Mouse (Mus musculus) testis, postnatal 10 days (tissue): ENCODE data around the gene Zmym6.
A peak's percentile ranks its signal among the peaks of the same experiment; 100 is the strongest.
"Not testable (repeated sequence)": the region's sequence is repeated elsewhere in the genome, so short reads cannot be mapped to it uniquely, and the experiment has no call there.

ENCODE experiments used
- DNase-seq: peaks from one replicate; pipeline ENCODE4 v3.0.0; 2021; ENCODE audit warnings: low spot score

The Zmym6 gene

GRCm38 (mm10) chr4:127076875-127077548 lies at the start of gene Zmym6:
Gene Zmym6 (plus strand): TSS chr4:127077383.
- DNase-seq = peak; percentile 97

DNA sequence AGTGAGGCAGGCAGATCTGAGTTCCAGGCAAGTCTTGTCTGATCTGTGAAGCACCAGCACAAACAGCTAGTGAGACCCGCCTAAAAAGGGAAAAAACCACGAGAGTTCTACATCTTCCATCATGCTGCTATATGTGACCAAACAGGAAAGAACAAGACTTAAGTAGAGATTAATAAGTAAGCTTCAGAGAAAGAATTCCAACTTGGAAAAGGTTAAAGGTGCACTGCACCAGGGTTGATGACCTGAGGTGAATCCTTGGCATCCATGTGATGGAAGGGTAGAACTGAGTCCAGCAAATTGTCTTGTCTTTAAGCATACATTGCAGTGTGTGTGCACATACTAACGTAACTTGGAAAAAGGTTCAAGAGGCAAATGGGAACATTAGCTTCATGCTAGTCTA lies 40.0 kb upstream of the Zmym6 start:
- DNase-seq = no peak

DNA sequence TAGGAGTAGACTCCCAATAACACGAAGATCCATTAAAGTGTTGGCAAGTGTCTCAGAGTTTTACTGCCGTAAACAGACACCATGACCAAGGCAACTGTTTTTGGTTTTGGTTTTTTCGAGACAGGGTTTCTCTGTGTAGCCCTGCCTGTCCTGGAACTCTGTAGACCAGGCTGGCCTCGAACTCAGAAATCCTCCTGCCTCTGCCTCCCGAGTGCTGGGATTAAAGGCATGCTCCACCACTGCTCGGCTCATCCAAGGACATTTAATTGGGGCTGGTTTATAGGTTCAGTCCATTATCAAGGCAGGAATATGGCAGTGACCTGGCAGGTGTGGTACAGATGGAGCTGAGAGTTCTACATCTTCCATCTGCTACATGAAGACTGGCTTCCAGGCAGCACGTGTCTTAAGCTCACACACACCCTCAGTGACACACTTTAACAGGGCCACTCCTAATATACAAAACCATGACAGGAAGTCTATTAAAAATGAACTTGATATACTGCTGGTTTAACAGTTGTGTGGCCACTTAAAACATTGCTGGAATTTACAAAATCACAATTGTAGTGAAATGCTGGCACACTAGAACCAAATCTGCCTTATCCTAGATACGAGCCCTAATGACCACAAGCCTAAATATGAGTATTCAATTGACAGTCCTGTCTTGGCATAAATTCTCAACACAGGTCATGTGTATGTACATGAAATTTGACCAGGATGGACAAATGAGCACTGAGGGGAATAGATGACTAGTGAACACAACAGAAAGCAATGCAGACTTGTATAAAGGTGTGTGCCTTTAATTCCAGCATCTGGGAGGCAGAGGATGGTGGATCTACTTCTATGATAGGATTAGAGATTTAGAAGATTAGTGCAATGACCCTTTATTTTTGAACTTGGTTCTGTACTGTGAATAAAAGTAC lies 39.0 kb upstream of the Zmym6 start:
- DNase-seq = peak; percentile 39

DNA sequence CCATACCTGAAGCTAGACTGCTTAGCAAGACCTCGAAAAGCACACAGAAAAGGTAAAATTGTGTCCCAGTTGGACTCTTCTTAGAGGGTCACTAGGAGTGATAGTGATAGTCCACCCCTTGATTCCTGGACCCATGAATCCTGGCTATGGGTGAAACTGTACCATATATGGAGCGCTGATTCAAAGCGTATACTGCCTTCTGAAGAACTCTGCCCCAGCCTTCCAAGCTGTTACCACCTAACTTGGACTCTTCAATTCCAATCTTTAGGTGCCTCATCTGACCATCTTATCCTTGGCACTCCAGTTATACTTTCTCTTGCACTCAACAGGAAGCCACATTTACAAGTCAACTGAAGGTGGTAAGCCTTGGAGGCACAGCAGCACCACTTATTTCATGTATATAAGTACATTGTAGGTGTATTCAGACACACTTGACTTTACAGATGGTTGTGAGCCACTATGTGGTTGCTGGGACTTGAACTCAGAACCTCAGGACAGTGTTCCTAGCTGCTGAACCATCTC lies 38.3 kb upstream of the Zmym6 start:
- DNase-seq = peak; percentile 24

GRCm38 (mm10) chr4:127039871-127040483 lies 37.2 kb upstream of the Zmym6 start:
- DNase-seq = peak; percentile 33

GRCm38 (mm10) chr4:127043540-127043939 lies 33.6 kb upstream of the Zmym6 start:
- no peak for DNase-seq

GRCm38 (mm10) chr4:127051121-127051520 lies 26.1 kb upstream of the Zmym6 start:
- no peak for DNase-seq

GRCm38 (mm10) chr4:127053071-127053470 lies 24.1 kb upstream of the Zmym6 start:
- no peak for DNase-seq

DNA sequence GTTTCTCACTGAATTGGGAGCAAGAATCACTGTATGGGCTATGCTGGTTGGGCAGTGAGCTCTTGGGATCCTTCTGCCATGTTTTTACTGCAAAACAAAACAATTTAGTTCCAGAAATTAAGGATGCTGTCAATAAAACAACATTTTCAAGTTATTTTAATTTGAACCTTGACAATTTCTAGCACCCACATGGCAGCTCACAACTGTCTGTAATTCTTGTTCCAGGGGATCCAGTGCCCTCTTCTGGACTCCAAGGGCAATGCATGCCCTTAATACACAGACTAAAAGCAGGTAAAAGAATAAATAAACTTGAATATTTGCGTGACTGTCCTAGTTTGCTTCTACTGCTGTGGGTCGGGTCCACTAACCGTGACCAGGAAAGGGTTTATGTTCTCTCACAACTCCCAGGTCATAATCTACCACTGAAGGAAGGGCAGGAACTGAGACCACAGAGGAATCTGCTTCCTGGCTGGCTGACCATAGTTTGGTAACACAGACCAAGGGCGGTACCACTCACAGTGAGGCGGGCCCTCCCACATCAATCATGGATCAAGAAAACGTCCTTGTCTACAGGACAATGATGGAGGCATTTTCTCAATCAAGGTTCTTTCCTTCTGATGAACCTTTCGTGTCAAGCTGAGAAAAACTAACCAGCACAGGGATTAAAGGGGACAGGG lies 22.5 kb upstream of the Zmym6 start:
- DNase-seq = no peak

- peak; percentile 96 for DNase-seq
These were observed 16.4 kb upstream of the Zmym6 start, which contains the start of gene Zmym1 for GRCm38 (mm10) chr4:127060585-127061290. Gene Zmym1 (minus strand): TSS chr4:127061152.

GRCm38 (mm10) chr4:127064051-127064450 lies 13.1 kb upstream of the Zmym6 start:
- DNase-seq = no peak

- DNase-seq = no peak
These were observed 2.3 kb upstream of the Zmym6 start for GRCm38 (mm10) chr4:127074915-127075314.

- no peak for DNase-seq
These were observed 3.6 kb downstream of the Zmym6 start for GRCm38 (mm10) chr4:127080806-127081205.

DNA sequence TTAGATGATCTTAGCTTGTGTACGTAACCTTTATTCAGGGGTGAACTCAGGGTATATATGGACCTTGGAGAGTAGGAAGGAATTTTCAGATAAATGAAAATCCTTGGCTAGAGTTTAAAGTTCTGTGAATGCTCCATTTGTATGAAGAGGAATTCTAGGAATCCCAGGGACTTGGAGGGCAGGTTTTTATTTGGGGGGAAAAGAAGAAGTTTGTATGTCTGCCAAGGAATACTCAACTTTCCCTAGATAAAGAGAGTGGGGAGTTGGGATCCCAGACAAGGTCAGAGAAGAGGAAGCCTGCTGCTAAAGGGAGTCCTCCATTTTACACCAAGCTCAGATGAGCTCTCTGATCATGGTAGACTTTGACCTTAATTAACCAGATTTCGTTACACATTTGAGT lies 5.9 kb downstream of the Zmym6 start:
- DNase-seq = no peak

- DNase-seq = no peak
These were observed 8.6 kb downstream of the Zmym6 start for GRCm38 (mm10) chr4:127085761-127086160.

- no peak for DNase-seq
These were observed 14.0 kb downstream of the Zmym6 start for GRCm38 (mm10) chr4:127091188-127091587.

- DNase-seq = no peak
These were observed 17.9 kb downstream of the Zmym6 start for GRCm38 (mm10) chr4:127095090-127095489.

GRCm38 (mm10) chr4:127099552-127099951 lies 22.4 kb downstream of the Zmym6 start:
- DNase-seq = not testable (repeated sequence)

DNA sequence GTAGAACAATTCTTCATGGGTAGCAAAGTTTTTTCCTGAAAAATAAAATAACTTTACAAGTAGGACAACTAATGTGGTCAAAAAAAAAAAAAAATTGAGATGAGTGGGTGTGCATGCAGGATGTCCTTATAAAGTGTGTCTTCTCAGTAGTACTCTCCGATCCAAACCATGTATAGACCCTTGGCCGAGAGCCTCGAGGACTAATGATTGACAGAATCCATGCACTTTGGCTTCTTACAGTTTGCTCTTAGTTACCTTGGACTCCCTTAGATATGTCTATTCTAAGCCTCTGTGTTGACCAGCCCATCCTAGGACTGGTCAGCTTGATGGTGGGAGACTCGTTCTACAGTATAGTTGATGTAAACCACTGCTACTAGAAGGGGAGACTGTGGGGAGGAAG lies 30.4 kb downstream of the Zmym6 start:
- DNase-seq = no peak

DNA sequence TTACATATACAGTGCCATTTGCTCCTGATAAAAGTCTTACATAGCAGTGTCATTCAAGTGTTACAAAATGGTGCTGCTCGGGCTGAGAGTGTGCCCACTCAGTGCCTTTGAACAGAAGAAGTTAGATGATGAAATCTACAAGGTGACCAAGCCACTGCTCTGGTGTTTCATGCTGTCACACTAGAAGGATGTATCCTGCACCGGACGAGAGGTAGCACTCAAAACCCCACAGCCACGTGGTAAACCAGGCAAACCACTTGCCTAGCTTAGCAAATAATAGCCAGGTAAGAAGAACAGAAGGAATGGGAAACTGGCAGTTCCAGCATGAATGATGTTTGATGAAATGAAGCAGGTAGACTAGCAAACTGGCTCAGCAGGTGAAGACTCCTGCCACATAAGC lies 33.4 kb downstream of the Zmym6 start:
- DNase-seq = no peak

GRCm38 (mm10) chr4:127123391-127123790 lies 46.2 kb downstream of the Zmym6 start, which contains the start of gene Tmem35b:
Gene Tmem35b (plus strand): TSS chr4:127123691.
- DNase-seq = no peak
